Comparison of ENCODE assay signal across 18 mouse cellular contexts in genomic region chr7:43625065-43625464, GRCm38 (mm10). TPM values are rescaled to one million over a fixed set of nuclear protein-coding genes. Genes with fewer than 3 reads are reported as not detected.
"Had no signal": no experiment of that assay in that cellular context is flagged by ENCODE, and none has a peak within 500 bp of the region (broad histone marks: within the 10 kb centered on the region; RNA-seq: fewer than 3 reads in every experiment).

No protein-coding gene starts in this region.

- H3K27me3 ChIP-seq: limb, embryonic 15.5 days; liver, embryonic 12.5 days; lung, embryonic 15.5 days; midbrain, embryonic 15.5 days had no signal

- H3K4me2 ChIP-seq: limb, embryonic 15.5 days; liver, embryonic 12.5 days; lung, embryonic 15.5 days had no signal

- H3K9ac ChIP-seq: limb, embryonic 15.5 days; liver, embryonic 12.5 days; lung, embryonic 15.5 days; midbrain, embryonic 15.5 days had no signal

- H3K9me3 ChIP-seq: limb, embryonic 15.5 days; liver, embryonic 12.5 days; lung, embryonic 15.5 days; megakaryocyte, embryonic 14.5 days; midbrain, embryonic 15.5 days had no signal

- H3K4me3 ChIP-seq: limb, embryonic 15.5 days; liver, embryonic 12.5 days; lung, embryonic 15.5 days; megakaryocyte, embryonic 14.5 days; midbrain, embryonic 15.5 days had no signal

- H3K27ac ChIP-seq: limb, embryonic 15.5 days; liver, embryonic 12.5 days; lung, embryonic 15.5 days; macrophage; midbrain, embryonic 15.5 days; stomach, postnatal 0 days had no signal

- ATAC-seq: liver, embryonic 12.5 days; midbrain, embryonic 15.5 days had no signal

- H3K36me3 ChIP-seq: limb, embryonic 15.5 days; liver, embryonic 12.5 days; lung, embryonic 15.5 days; midbrain, embryonic 15.5 days had no signal

- H3K4me1 ChIP-seq: limb, embryonic 15.5 days; liver, embryonic 12.5 days; lung, embryonic 15.5 days had no signal

- DNase-seq: kidney, adult 8-10 months; kidney, postnatal 36 days; layer of hippocampus, adult 9-11 months; layer of hippocampus, postnatal 36 days; lung, postnatal 14 days; thymus, postnatal 4 days had no signal

RNA-seq across cellular contexts. Expression of gene Ceacam18, which starts 9.4 kb away (rescaled TPM):
- total RNA-seq: left cerebral cortex, adult 8-10 months; left cerebral cortex, postnatal 25 days had no signal
- polyA plus RNA-seq: limb, embryonic 11.5 days; limb, embryonic 15.5 days; liver, embryonic 12.5 days; lung, embryonic 15.5 days; macrophage; midbrain, embryonic 15.5 days; neural tube, embryonic 11.5 days had no signal

RNA-seq across cellular contexts. Expression of gene Zfp819, which starts 18.1 kb away (rescaled TPM):
- polyA plus RNA-seq: limb, embryonic 15.5 days; liver, embryonic 12.5 days; liver, embryonic 16.5 days; macrophage; stomach, postnatal 0 days had no signal
